12 mouse cellular contexts compared by ENCODE assay signal in the genomic region with DNA sequence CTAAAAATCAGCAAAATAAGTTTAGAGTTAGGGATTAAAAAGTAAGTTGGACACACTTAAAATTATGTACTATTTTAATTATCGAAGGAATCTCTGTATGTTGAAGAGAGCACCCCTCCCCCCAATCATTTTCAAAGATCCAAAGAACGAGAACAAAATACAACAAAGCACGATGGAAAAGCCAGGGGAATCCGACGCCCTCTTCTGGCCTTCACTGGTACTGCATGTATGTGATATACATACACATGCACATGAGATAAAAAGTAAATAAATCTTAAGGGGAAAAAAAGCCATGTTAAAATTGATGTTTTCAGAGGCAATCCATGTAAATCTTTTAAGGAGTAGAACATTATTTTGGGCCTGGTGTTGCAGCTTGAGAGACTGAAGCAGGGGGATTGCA.
DNase-seq lines count a peak whose midpoint lies in the region; ATAC-seq and TF ChIP-seq lines count a peak whose summit lies in the region.
"Had no signal": no experiment of that assay in that cellular context is flagged by ENCODE, and none has a peak within 500 bp of the region (broad histone marks: within the 10 kb centered on the region; RNA-seq: fewer than 3 reads in every experiment).

No protein-coding gene starts in this region.

- intact Hi-C loops in gastrocnemius, adult 2 months (cut with DNase I) = no loop called here

- no peak overlapping the region for H3K27ac ChIP-seq in gastrocnemius, adult 2 months
- H3K27ac ChIP-seq in liver, embryonic 14.5 days = no peak overlapping the region
- no peak overlapping the region for H3K27ac ChIP-seq in liver, embryonic 11.5 days (ENCODE audit: low read depth, low read length)
- H3K27ac ChIP-seq: heart, embryonic 13.5 days had no signal

- H3K27me3 ChIP-seq in liver, embryonic 14.5 days (ENCODE audit: control insufficient read depth, insufficient read depth, low read length) = no peaks in the 10 kb centered on the region
- H3K27me3 ChIP-seq in liver, embryonic 11.5 days (replicated peaks; ENCODE audit: control insufficient read depth, insufficient read depth, low read length) = no peaks in the 10 kb centered on the region
- H3K27me3 ChIP-seq: heart, embryonic 13.5 days; neural tube, embryonic 15.5 days had no signal

- no peaks in the 10 kb centered on the region for H3K9me3 ChIP-seq in liver, embryonic 14.5 days (ENCODE audit: control insufficient read depth, low read length)
- no peaks in the 10 kb centered on the region for H3K9me3 ChIP-seq in liver, embryonic 11.5 days (ENCODE audit: control insufficient read depth, low read length)
- H3K9me3 ChIP-seq: heart, embryonic 13.5 days; neural tube, embryonic 15.5 days had no signal

- H3K4me3 ChIP-seq in gastrocnemius, adult 2 months = no peak overlapping the region
- no peak overlapping the region for H3K4me3 ChIP-seq in liver, embryonic 14.5 days (ENCODE audit: insufficient read depth in 1 of 2, low read depth in 2 of 2, low read length in 2 of 2)
- no peak overlapping the region for H3K4me3 ChIP-seq in liver, embryonic 11.5 days (ENCODE audit: low read depth, low read length)
- H3K4me3 ChIP-seq: heart, embryonic 13.5 days; neural tube, embryonic 15.5 days had no signal

- ATAC-seq in liver, embryonic 14.5 days (ENCODE audit: insufficient read depth) = no peak
- ATAC-seq in liver, embryonic 11.5 days (replicated peaks; ENCODE audit: low FRiP score) = no peak

- DNase-seq in gastrocnemius, adult 2 months = no peak
- DNase-seq in gastrocnemius, postnatal 10 days = no peak
- DNase-seq in liver, embryonic 14.5 days (ENCODE audit: low read depth in 3 of 3, low spot score in 3 of 3) = no peak
- DNase-seq in liver, embryonic 11.5 days (ENCODE audit: low spot score) = no peak
- DNase-seq in thymus, postnatal 4 days = peak; percentile 14
- no peak for DNase-seq in thymus, postnatal 25 days
- DNase-seq in neural tube, embryonic 10.5 days (ENCODE audit: extremely low spot score, low spot score) = no peak
- no peak for DNase-seq in adrenal gland, adult 2 months
- DNase-seq: cerebellum, postnatal 25 days; thymus, adult 18-20 months had no signal

- 26% methylated on average over 5 of the region's 5 CpGs for WGBS in liver, embryonic 14.5 days (ENCODE audit: insufficient replicate concordance)
- WGBS in liver, embryonic 11.5 days = 38% methylated on average over 5 of the region's 5 CpGs

- peak; percentile 56 for TF ChIP-seq CTCF in gastrocnemius, adult 2 months (IDR thresholded peaks at IDR 0.05)
- TF ChIP-seq CTCF in liver, embryonic 14.5 days (IDR thresholded peaks at IDR 0.05; ENCODE audit: low read depth) = peak; percentile 41; the same call in 1 of the 2 replicates

- no peak overlapping the region for H3K9ac ChIP-seq in liver, embryonic 14.5 days (replicated peaks)
- no peak overlapping the region for H3K9ac ChIP-seq in liver, embryonic 11.5 days (ENCODE audit: low read depth, low read length)
- H3K9ac ChIP-seq: heart, embryonic 13.5 days; neural tube, embryonic 15.5 days had no signal

- no peak for TF ChIP-seq EP300 in liver, embryonic 14.5 days (IDR thresholded peaks at IDR 0.05; ENCODE audit: low read depth)

- H3K4me1 ChIP-seq in liver, embryonic 14.5 days (replicated peaks; ENCODE audit: control insufficient read depth in 2 of 2, insufficient read depth in 2 of 2, low read length in 1 of 2) = no peaks in the 10 kb centered on the region
- no peaks in the 10 kb centered on the region for H3K4me1 ChIP-seq in liver, embryonic 11.5 days (replicated peaks; ENCODE audit: control insufficient read depth, insufficient read depth, low read length)
- H3K4me1 ChIP-seq: heart, embryonic 13.5 days; neural tube, embryonic 15.5 days had no signal

- no peaks in the 10 kb centered on the region for H3K36me3 ChIP-seq in liver, embryonic 14.5 days (replicated peaks; ENCODE audit: control insufficient read depth, insufficient read depth, low read depth)
- H3K36me3 ChIP-seq in liver, embryonic 11.5 days (ENCODE audit: control insufficient read depth, insufficient read depth, low read length) = no peaks in the 10 kb centered on the region
- H3K36me3 ChIP-seq: heart, embryonic 13.5 days; neural tube, embryonic 15.5 days had no signal

- H3K4me2 ChIP-seq in liver, embryonic 14.5 days (ENCODE audit: low read depth) = no peak overlapping the region
- no peak overlapping the region for H3K4me2 ChIP-seq in liver, embryonic 11.5 days
- H3K4me2 ChIP-seq: heart, embryonic 13.5 days; neural tube, embryonic 15.5 days had no signal
